Mouse (Mus musculus) heart, embryonic 16.5 days (tissue): ENCODE measurements at regions not wholly inside any gene's neighbourhood (a gene's known extent, or its start where the extent isn't known, plus 50 kb on each side); places are given as distances from the start of the nearest gene placed in this dataset.

Experiments
- ATAC-seq: fragments of 200-750 bp; cut with Nextera tagmentation; replicated peaks from 2 replicates; pipeline ENCODE4 v1.8.0; 2017; ENCODE audit warnings: moderate number of reproducible peaks; ENCODE audit not compliant: insufficient read depth, low FRiP score; ENCODE audit errors: extremely low read depth
- H3K27ac ChIP-seq: fragments of 300-500 bp; sonication (generic); 2 replicates; pipeline ENCODE4 v1.5.1; 2014; ENCODE audit warnings: mild to moderate bottlenecking, low read length, control low read depth, moderate library complexity
- H3K27me3 ChIP-seq: fragments of 300-500 bp; sonication (generic); 2 replicates; pipeline ENCODE4 v1.6.1; 2014; ENCODE audit warnings: low read length, mixed read lengths; ENCODE audit not compliant: control insufficient read depth, insufficient read depth
- H3K36me3 ChIP-seq: fragments of 300-500 bp; sonication (generic); 2 replicates; pipeline ENCODE4 v1.6.1; 2014; ENCODE audit not compliant: control insufficient read depth, insufficient read depth
- H3K4me1 ChIP-seq: fragments of 300-500 bp; sonication (generic); 2 replicates; pipeline ENCODE4 v1.6.1; 2014; ENCODE audit warnings: low read length, mixed read lengths; ENCODE audit not compliant: control insufficient read depth, insufficient read depth
- H3K4me2 ChIP-seq: fragments of 300-500 bp; sonication (generic); 2 replicates; pipeline ENCODE4 v1.6.1; 2014; ENCODE audit warnings: low read depth, mild to moderate bottlenecking, control low read depth, low read length
- H3K4me3 ChIP-seq: fragments of 300-500 bp; sonication (generic); 2 replicates; pipeline ENCODE4 v1.5.1; 2014; ENCODE audit warnings: mild to moderate bottlenecking, control low read depth, low read length
- H3K9ac ChIP-seq: fragments of 300-500 bp; sonication (generic); 2 replicates; pipeline ENCODE4 v1.6.1; 2014; ENCODE audit warnings: low read length, control low read depth
- H3K9me3 ChIP-seq: fragments of 300-500 bp; sonication (generic); replicated peaks from 2 replicates; pipeline ENCODE4 v1.6.1; 2016; ENCODE audit warnings: low read length; ENCODE audit not compliant: control insufficient read depth
- WGBS: fragments of 180-500 bp; shearing (Covaris S2); extraction: QIAGEN DNeasy Blood & Tissue Kit; methylation state at CpG from one replicate; pipeline ENCODE4 v1.1.7; 2014; 5-methylcytosine and 5-hydroxymethylcytosine counted together

DNA sequence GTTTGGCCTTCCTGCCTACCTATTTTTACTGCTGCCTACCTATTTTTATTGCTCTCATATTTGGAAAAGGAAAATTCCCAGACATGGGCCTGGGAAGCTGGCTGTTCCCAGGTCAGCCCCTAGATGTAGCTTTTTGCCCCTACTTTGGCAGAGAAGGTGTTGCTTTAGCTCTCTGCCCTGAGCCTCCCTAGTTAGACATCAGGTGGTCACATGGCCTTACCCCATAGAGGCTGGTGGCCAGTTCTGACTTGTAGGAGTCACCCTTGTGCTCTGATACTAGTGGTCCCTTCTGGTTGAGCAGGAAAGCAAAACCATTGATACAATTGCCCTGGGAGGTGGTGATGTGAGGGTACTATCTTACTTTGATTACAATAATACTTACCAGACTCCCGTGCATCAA lies 208.2 kb downstream of the Ttc32 start:
- Histone ChIP-seq H3K4me2 (no peak overlapping the region), H3K9me3 (no peaks in the 10 kb centered on the region), H3K27ac (peak overlapping the region; percentile 73), H3K4me3 (no peak overlapping the region), H3K9ac (no peak overlapping the region), H3K36me3 (no peaks in the 10 kb centered on the region), H3K4me1 (peaks cover 9% of the 10 kb centered on the region), H3K27me3 (no peaks in the 10 kb centered on the region)
- WGBS = 44% methylated on average over 1 of the region's 1 CpGs
- ATAC-seq = 0 out of 2 replicates have a peak, but pooled peaks have one; percentile 24

DNA sequence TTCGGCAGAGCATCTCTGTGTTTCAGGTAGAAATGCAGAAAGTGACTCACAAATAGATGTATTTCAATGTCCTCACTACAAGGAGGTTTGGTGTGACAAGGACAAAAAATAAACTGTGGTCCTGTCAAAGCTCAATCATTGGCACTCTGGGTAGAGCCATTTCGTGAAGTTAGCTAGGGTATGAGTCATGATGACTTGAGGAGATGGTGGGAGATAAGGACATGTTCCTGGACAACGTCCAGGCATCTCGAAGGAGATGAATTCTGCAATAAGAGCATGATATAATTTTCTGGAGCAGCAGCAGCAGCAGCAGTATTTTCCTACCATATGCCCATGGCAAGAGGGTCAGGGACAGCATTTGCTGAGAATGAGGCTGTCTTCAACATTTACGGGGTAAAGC lies 217.7 kb downstream of the Ttc32 start:
- Histone ChIP-seq H3K9me3 (no peaks in the 10 kb centered on the region), H3K36me3 (no peaks in the 10 kb centered on the region), H3K4me3 (no peak overlapping the region), H3K9ac (no peak overlapping the region), H3K4me2 (no peak overlapping the region), H3K27me3 (no peaks in the 10 kb centered on the region), H3K27ac (no peak overlapping the region), H3K4me1 (no peaks in the 10 kb centered on the region)
- ATAC-seq = no peak
- 51% methylated on average over 5 of the region's 5 CpGs for WGBS

DNA sequence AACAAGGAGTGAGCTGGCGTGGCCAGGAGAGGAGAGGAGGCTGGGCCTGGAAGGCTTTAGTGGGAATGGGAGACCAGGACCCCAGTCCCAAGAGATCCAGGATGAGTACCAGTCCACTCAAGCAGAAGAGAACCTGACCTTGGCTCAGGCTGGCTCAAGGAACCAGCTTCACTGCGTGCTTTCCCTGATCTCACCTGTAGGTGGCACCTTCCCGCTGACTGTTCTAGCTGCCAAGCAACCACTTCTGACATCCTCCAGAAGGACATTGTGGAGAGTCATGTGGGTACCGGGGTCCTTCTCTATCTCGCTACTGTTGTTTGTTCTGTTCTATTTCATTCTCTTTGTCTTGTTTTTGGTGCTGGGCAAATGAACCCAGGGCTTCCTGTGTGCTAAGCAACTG lies 222.0 kb downstream of the Ttc32 start:
- 15% methylated on average over 5 of the region's 5 CpGs for WGBS
- Histone ChIP-seq H3K4me2 (no peak overlapping the region), H3K4me1 (no peaks in the 10 kb centered on the region), H3K27me3 (no peaks in the 10 kb centered on the region), H3K36me3 (no peaks in the 10 kb centered on the region), H3K27ac (no peak overlapping the region), H3K9ac (no peak overlapping the region), H3K9me3 (no peaks in the 10 kb centered on the region), H3K4me3 (no peak overlapping the region)
- ATAC-seq = no peak

DNA sequence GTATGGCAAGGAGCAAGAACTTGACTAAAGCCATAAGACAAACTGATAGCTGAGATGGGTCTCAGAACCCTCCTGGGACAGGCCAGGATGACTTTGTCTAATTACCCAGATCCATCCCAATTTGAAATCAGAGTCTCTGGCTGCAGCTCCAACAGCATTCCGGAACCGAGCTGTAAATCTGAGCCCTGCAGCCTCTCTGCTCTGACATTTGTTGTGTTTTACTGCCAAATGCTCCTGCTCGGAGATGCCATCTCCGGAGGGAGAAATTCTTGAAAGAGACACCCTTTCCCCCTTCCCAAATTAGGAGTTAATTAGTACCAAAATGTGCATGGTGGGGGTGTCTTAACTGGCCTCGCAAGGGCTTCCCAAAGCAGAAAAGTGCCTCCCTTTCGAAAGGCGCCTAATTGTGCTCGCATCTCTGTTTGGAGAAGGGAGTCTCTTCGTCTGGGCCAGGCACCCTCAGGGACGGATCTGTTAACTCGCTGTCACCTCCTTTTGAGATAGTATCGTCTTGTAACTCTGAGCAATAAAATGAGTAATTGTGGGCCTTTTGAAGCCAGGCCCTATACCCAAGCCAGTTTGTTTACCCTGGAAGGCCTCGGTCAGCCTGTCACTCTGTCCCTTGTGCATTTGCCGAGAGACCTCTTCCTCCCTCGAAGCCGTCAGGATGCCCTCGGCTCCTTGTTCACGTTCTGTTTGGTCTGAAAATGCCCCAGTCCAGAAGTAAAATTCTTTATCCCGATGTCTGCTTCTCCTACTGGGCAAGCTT lies 223.7 kb downstream of the Ttc32 start:
- ATAC-seq = no peak
- no peak overlapping the region for H3K4me2 ChIP-seq
- no peak overlapping the region for H3K9ac ChIP-seq
- H3K27me3 ChIP-seq = no peaks in the 10 kb centered on the region
- no peak overlapping the region for H3K4me3 ChIP-seq
- no peaks in the 10 kb centered on the region for H3K36me3 ChIP-seq
- no peaks in the 10 kb centered on the region for H3K9me3 ChIP-seq
- H3K27ac ChIP-seq = no peak overlapping the region
- no peaks in the 10 kb centered on the region for H3K4me1 ChIP-seq
- 36% methylated on average over 19 of the region's 19 CpGs for WGBS

DNA sequence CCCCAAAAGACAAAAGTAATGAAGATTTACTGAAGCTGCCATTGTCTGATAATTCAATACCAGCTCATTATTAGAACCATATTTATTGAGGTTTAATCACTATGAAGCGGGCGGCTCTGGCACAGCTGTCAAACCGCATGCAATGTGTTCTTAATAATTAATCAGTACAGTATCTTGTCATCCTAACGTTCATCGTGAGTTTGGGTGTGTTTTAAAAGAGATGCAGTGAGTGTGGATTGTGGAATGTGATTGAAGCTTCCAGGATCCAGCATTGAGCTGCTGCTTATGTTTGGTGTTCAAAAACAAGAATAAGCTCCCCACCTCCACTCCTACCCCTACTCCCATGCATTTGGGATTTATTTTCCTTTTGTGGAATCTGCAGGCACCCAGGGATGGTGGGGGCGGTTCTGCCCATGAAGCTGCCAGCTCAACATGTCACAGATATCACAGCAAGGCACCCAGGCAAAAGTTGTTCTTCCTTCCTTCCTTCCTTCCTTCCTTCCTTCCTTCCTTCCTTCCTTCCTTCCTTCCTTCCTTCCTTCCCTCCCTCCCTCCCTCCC lies 224.6 kb downstream of the Ttc32 start:
- Histone ChIP-seq H3K4me1 (no peaks in the 10 kb centered on the region), H3K9ac (no peak overlapping the region), H3K4me3 (no peak overlapping the region), H3K4me2 (no peak overlapping the region), H3K9me3 (no peaks in the 10 kb centered on the region), H3K27ac (no peak overlapping the region), H3K27me3 (no peaks in the 10 kb centered on the region), H3K36me3 (no peaks in the 10 kb centered on the region)
- no peak for ATAC-seq
- whole genome bisulfite sequencing = 83% methylated on average over 6 of the region's 6 CpGs

DNA sequence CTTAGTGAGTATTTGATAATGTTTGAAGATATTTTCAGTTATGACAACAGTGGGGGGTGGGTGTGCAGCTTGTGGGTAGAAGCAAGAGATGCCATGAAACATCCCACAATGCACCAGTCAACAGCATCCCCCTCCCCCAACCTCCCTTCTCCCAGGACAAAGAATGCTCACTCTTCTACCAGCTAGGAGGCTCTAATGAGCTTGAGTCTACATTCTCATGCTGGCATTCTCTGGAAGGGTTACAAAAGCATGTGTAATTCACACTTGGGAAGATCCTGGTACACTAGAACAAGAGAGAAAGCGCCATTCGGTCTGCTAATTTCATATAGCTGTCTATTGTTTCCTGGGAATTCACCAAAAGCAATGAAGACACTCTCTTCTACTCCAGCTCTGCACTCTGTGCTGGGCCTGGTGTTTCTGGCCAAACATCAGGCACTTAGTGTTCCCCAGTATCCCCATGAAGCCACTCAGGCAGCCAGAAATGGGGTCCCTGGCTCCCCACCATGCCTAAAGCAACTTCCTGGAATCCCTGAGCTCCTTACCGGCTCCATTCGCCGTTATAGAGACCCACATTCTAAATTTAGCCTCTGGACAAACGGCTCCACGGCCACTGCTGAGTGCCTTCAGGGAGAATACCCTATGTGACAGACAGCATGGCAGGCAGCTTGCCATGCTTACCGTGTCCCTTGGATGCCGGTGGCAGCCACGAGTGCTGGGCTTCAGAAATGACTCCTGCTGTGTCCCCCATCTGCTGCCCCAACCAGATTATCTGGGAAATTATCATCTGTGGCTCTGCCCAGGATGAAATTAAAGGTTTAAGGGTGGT lies 226.1 kb downstream of the Ttc32 start:
- ATAC-seq = no peak; the same call in 1 of the 2 replicates
- Histone ChIP-seq H3K4me1 (no peaks in the 10 kb centered on the region), H3K27me3 (no peaks in the 10 kb centered on the region), H3K9ac (no peak overlapping the region), H3K27ac (no peak overlapping the region), H3K9me3 (no peaks in the 10 kb centered on the region), H3K4me2 (no peak overlapping the region), H3K4me3 (no peak overlapping the region), H3K36me3 (no peaks in the 10 kb centered on the region)
- 44% methylated on average over 10 of the region's 10 CpGs for WGBS

DNA sequence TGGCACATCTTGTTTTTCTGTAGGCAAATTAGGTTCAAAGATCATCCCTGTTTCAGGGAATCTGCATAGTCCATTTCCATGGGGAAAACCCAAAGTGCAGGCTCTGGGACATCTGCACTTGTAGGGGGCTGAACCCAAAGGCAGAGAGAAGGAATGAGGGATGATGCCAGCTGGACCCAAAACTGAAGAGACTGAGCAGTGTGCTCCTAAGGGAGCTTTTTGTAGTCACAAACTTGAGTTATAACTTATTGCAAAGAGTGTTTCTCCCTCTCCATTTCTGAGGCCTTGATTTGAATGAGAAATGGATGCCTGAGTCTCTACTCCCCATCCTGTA lies 226.7 kb downstream of the Ttc32 start:
- no peaks in the 10 kb centered on the region for H3K9me3 ChIP-seq
- H3K4me2 ChIP-seq = no peak overlapping the region
- H3K9ac ChIP-seq = no peak overlapping the region
- H3K27me3 ChIP-seq = no peaks in the 10 kb centered on the region
- H3K36me3 ChIP-seq = no peaks in the 10 kb centered on the region
- no peak overlapping the region for H3K27ac ChIP-seq
- no peak overlapping the region for H3K4me3 ChIP-seq
- H3K4me1 ChIP-seq = no peaks in the 10 kb centered on the region
- no peak for ATAC-seq

DNA sequence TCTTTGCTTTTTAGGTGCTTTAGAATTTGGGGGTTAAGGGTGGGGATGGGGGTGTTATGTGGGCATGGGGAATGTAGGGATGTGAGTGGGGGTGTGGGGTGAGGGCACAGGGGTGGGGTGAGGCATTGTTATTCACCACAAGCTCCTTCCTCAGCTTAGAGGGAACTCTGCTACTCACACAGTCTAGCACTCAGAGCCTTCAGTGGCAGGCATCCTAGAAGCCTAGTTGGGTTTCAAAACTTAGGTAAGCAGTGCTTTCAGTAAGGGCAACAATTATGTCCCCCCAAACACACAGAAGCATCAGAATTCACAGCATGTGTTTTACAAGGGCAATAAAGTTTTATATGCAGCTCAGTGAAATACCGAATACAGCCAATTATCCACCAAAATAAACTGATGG lies 228.4 kb downstream of the Ttc32 start:
- no peaks in the 10 kb centered on the region for H3K27me3 ChIP-seq
- H3K4me3 ChIP-seq = no peak overlapping the region
- no peak overlapping the region for H3K4me2 ChIP-seq
- H3K36me3 ChIP-seq = no peaks in the 10 kb centered on the region
- no peaks in the 10 kb centered on the region for H3K9me3 ChIP-seq
- ATAC-seq = no peak
- 89% methylated on average over 1 of the region's 1 CpGs for WGBS
- no peaks in the 10 kb centered on the region for H3K4me1 ChIP-seq
- H3K27ac ChIP-seq = no peak overlapping the region
- H3K9ac ChIP-seq = no peak overlapping the region

DNA sequence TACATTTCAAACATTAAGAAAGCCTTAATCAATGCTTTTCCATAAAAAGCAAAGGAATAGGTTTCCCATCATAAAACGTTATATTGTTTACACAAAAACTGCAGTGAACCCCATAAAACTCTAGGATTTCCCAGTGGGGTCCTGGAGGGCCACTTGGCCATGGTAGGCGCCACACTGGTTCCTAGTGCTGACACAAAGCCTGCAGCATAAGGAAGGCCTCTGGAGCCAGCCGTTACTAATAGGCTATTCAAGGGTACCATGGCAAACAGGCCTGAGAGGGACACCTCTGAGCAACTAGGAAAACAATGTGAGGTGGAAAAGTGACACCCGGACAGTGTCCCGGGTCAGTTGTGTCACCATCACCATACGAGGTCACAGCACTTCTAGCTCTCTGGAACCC lies 231.9 kb downstream of the Ttc32 start:
- H3K36me3 ChIP-seq = no peaks in the 10 kb centered on the region
- no peak overlapping the region for H3K4me3 ChIP-seq
- WGBS = 60% methylated on average over 6 of the region's 6 CpGs
- H3K9ac ChIP-seq = no peak overlapping the region
- no peaks in the 10 kb centered on the region for H3K9me3 ChIP-seq
- no peak overlapping the region for H3K4me2 ChIP-seq
- no peak for ATAC-seq
- no peaks in the 10 kb centered on the region for H3K27me3 ChIP-seq
- H3K4me1 ChIP-seq = no peaks in the 10 kb centered on the region
- no peak overlapping the region for H3K27ac ChIP-seq
